Mouse (Mus musculus): ENCODE data around the gene 2610001J05Rik.
A peak's percentile ranks its signal among the peaks of the same experiment; 100 is the strongest.
"Not testable (repeated sequence)": the region's sequence is repeated elsewhere in the genome, so short reads cannot be mapped to it uniquely, and the experiment has no call there.

The 2610001J05Rik gene

DNA sequence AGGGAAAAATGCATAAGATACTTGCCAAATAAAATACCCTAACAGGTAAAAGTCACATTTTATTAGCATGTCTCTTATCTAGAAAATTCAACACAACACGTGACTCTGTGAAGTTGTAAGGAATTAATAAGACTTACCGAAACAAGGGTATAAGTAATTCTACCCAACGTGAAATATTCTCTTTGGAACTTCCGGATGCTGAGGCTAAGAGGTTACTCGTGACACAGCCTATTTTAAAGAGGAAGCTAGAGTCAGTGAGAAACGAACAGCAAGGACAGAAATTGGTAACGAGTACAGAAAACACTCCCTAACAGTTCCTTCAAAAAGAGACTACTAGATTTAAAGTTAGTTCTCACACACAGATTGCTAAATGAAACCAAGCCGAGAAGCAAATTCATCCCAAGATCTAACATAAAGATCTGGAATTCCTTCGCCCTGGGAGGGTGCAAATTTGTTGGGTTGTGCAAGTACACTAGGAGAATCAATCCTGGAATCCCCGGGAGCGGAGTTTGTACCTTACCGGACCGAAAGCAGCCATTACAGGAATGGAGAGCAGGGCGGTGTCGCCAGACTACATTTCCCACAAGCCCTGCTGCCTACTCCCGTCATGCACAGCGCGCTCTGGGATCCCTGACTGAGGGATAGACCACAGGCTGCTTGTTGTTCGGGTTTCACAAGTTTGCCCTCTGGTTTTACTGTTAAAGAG, at the start of gene 2610001J05Rik:
TSS of gene 2610001J05Rik (minus strand) at position 600 of the 706 bp plus-strand sequence.
- peak; percentile 82 for DNase-seq (ENCODE audit: low spot score in 2 of 2)

DNA sequence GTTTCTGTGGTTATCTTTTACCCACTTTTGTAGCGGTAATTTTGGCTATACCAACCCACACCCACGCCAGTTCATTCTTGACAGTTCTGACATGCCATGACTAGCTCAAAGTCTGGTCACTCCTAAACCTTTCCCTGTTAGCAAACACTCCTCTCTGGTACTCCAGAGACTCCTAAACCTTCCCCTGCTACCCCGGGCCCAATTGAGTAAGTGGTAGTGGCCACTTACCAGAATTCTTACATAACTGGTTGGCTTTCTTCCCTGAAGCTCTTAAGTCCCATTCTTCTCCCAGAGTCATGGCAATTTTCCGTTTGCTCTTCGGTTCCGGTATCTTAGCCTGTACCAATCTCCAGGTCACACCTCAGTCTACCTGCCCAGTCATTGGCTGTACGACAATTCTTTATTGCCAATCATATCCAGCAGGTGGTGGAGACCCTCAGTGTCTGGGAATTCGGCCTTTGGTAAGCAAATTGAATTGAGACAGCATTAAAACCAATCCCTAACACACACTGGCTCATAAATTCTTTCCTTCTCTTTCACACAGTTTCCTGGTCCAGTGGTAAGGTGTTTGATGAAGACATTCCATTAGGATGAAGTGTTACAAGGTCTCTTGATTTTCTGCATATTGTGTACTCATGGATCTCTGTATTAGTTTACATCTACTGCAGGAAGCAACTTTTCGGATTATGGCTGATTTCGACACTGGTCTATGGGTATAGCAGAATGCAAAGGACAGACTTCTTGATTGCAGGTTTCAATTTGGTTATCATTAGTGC, 38.6 kb upstream of the 2610001J05Rik start:
- DNase-seq (ENCODE audit: low spot score in 2 of 2), result no peak

DNA sequence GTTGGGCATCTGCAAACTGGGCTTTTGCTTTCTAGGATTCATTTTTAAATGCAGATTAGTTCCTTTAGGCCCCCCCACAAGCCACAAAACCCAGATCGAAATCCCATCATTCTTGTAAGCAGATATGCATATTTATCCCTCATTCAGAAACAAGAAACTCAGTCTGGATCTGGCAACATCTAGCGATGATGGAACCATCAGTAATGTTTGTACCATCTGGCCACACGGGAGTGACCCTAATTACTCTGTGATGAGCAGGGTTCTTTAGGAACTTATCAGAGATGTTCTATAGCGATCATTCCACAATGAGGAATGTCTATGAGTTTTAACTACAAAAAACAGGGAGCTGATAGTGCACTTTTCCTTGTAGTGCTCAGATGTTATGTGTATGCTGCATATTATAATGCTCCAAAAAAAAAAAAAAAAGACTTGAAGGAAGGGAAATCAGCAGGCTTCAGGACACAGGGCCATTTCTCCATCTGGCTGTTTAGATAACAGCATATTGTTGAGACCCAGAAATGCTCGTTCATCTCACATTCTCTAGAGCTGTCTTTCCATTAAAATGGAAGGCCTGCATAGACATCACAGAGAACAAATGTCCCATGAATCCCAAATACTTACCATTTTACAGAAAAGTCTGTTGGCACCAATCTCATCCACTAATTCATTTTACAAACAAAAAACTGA, 31.8 kb upstream of the 2610001J05Rik start:
- no peak for DNase-seq (ENCODE audit: low spot score in 2 of 2)

GRCm38 (mm10) chr6:13884877-13885592, 13.7 kb upstream of the 2610001J05Rik start:
- DNase-seq (ENCODE audit: low spot score in 2 of 2), result no peak

DNA sequence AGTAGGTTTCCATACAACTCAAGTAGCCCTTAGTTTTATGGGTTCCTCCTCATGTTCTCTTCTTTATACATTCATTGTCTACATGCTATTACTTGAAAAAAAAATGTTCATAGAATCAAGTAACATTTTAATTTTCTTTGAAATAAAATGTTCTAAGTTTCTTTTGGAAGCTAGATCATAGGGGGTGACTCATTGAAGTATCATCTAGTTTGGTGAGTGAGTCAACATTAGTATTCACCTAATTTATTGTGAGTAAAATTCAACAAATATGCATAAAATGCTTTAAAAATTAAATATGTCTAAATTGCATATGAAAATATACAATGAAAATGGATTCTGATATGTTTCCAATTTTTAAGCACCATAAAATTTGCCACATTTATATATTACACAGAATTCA, 11.6 kb upstream of the 2610001J05Rik start:
- no peak for DNase-seq (ENCODE audit: low spot score in 2 of 2)

GRCm38 (mm10) chr6:13873959-13874358, 2.6 kb upstream of the 2610001J05Rik start:
- no peak for DNase-seq (ENCODE audit: low spot score in 2 of 2)

DNA sequence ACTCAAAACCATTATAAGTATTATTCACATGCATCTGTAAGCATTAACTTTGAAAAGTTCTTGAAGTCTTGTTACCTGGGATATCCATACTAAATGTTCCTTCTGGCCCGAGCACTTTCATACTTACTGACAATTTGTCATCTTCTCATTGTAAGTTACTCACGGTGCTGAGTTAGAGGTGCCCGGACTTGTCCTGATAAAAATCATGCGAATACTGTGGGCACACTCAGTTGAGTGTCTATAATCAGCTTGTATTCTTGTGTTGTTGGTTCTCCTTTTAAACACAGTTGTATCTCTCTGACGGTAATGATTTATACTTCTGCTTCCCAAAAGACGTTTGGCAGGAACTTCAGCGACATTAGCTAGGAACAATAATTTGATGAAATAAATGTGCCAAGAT, 758 bp upstream of the 2610001J05Rik start:
- no peak for DNase-seq (ENCODE audit: low spot score in 2 of 2)

DNA sequence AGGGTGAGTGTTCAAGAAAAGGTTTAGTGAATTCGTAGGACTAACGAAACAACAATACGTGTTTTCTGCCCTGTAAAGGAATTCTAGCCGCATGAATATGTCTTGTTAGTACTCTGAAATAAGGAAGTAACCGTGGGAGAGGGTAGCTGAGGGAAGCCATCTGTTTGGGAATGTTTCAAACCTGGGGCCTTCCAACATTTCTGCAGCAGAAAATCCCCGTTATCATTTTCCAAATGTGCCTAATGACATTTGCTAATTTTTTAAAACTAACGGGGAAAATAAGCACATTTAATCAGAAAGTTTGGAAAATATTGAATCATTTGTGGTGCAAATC, 274 bp upstream of the 2610001J05Rik start:
- no peak for DNase-seq (ENCODE audit: low spot score in 2 of 2)

- peak in 1 of 2 experiments; percentile 4 for DNase-seq (ENCODE audit: low spot score in 2 of 2)
These were observed 1.0 kb downstream of the 2610001J05Rik start for GRCm38 (mm10) chr6:13870289-13870741.

DNA sequence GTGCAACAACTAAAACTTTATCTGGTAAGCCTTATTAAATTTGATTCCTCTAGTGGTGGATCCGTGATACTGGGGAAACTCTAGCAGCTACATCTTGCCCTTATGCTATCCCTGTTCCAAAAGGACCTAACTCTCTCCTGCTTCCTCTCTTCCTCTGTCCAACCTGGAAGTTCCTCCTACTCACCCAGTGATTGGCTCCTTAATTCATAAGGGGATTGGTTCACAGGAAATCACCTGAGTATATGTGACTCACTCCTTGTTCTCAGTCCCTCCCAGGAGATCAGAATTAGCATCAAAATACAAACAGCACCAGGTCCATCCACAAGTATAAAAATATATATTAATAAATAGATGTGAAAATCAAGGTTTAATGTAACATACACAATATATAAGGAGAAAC, 10.7 kb downstream of the 2610001J05Rik start:
- DNase-seq (ENCODE audit: low spot score in 2 of 2), result no peak

DNA sequence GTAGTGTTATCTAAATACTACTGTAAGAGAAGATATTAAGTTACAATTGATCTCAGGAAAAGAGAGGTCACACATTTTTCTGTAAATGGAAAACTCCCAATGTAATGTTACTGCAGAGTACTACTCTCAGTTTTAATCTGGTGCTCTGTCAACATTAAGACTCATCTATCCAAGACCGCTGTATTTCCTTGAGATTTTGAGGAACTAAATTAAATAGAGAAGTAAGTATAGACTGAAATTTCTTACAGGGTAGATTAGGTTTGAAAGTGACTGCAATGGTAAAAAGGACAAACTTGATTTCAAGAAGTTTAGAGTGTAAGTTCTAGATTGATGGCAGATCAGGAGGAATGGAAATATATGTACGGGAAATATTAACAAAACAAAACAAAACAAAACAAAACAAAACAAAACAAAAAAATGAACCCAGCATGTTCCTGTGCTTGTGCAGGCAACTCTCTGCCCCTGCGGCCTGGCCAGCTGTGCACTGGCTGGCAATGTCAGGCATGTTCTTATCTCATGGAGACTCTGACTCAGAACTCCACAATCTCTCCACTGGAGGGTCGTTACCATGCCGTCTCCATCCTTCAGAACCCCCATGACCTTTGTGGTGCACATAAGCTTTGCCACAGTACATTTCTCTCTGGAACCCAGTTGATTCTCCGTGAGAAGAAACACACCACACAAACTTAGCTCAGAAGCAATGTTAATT, 11.3 kb downstream of the 2610001J05Rik start:
- DNase-seq (ENCODE audit: low spot score in 2 of 2), result no peak

DNA sequence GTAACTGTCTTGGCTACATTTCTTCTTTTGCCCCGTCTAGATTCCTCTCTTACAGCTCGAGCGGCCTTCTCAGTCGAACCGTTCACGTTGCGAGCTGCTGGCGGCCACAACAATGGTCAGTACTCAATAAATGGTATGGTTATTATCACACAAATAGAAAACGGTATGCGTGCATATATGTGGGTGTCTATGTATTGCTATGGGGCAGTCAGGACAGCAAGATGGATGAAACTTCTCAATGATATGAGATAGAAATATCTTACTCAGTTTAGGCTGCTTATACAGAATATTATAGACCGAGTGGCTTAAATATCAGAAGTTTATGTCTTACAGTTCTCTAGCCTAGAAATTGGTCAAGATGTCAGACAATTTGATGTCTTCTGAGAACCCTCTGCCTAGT, 17.1 kb downstream of the 2610001J05Rik start:
- DNase-seq (ENCODE audit: low spot score in 2 of 2), result no peak

- DNase-seq (ENCODE audit: low spot score in 2 of 2), result no peak
These were observed 18.1 kb downstream of the 2610001J05Rik start for GRCm38 (mm10) chr6:13853244-13853643.

DNA sequence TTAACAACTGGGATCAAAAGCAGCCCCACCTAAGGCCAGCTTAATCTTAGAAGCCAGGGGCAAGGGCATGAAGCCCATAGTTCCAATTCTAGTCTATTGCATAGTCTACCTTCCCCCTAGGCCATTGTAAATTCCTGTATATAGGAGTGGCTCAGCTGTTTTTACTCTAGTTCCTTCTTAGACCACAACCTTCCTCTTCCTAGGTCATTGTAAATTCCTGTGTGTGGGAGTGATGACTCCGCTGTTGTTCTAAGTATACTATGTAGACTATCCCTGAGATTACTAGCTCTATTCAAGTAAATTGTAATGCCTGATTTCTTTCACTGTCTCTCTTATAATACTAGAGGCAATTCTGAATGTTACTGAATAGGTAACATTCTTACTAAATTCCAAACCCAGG, 25.3 kb downstream of the 2610001J05Rik start:
- DNase-seq (ENCODE audit: low spot score in 2 of 2), result not testable (repeated sequence)

GRCm38 (mm10) chr6:13839345-13840054, 31.8 kb downstream of the 2610001J05Rik start, which contains the start of gene Gpr85:
Gene Gpr85 (minus strand): TSS chr6:13839942.
- DNase-seq (ENCODE audit: low spot score in 2 of 2), result no peak

DNA sequence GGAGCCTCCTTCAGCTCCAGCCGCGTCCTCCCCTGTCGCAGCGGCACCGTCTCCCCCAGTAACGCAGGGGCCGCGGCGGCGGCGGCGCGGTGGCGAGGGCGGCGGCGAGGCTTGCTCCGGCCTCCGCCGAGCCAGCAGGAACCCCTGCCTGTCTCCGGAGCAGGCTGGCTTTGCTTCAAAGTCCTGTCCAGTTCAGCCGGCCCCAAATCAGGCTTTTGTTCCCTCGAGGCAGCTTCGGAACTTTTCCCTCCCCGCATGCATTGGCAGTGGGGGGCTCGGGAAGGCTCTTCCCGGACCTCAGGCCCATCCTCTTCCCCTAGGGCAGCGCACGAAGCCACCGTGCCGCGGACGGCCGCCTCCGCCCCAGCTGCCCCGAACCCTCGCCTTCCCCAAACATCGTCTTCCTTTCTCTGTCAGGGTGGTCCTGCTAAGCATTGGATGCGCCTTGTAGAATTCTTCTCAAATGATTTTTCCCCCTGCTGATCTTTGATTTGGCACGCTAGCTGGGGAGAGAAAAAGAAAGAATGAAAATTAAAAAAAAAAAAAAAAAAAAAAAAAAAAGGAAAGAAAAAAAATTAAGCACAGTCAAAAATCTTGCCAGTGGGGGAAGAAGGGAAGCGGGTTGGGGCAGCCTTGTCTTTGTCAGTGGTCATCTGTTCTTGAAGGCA, 32.5 kb downstream of the 2610001J05Rik start:
- peak; percentile 3 to 20 for DNase-seq (ENCODE audit: low spot score in 2 of 2)

GRCm38 (mm10) chr6:13837916-13838676, 33.2 kb downstream of the 2610001J05Rik start:
- DNase-seq (ENCODE audit: low spot score in 2 of 2), result no peak

- DNase-seq (ENCODE audit: low spot score in 2 of 2), result no peak
These were observed 34.2 kb downstream of the 2610001J05Rik start for GRCm38 (mm10) chr6:13836967-13837570.
